Mouse (Mus musculus) 3T3-L1 (cell line): ENCODE measurements at regions not wholly inside any gene's neighbourhood (a gene's known extent, or its start where the extent isn't known, plus 50 kb on each side); places are given as distances from the start of the nearest gene placed in this dataset.

Experiments
- DNase-seq: peaks from one replicate; pipeline ENCODE4 v3.0.0-alpha.2; 2015; ENCODE audit warnings: low read depth, low spot score

- no peak for DNase-seq
Measured at GRCm38 (mm10) chr7:75923951-75924467, 75.9 kb downstream of the Klhl25 start.

- DNase-seq: peak; percentile 9
Measured at GRCm38 (mm10) chr7:75927537-75927936, 79.4 kb downstream of the Klhl25 start.

GRCm38 (mm10) chr7:75943844-75944243 is 95.7 kb downstream of the Klhl25 start:
- DNase-seq: no peak

- no peak for DNase-seq
Measured at GRCm38 (mm10) chr7:75955671-75956070, 107.6 kb downstream of the Klhl25 start.

- DNase-seq: no peak
Measured at GRCm38 (mm10) chr7:75957366-75957765, 109.3 kb downstream of the Klhl25 start.

- DNase-seq: no peak
Measured at GRCm38 (mm10) chr7:75959903-75960620, 112.0 kb downstream of the Klhl25 start.

- DNase-seq: no peak
Measured at GRCm38 (mm10) chr7:75968177-75968576, 120.1 kb downstream of the Klhl25 start.

- DNase-seq: no peak
Measured at GRCm38 (mm10) chr7:75970914-75971313, 122.8 kb downstream of the Klhl25 start.

GRCm38 (mm10) chr7:75971706-75972105 is 123.6 kb downstream of the Klhl25 start:
- DNase-seq: no peak

GRCm38 (mm10) chr7:75981560-75981959 is 133.4 kb downstream of the Klhl25 start:
- DNase-seq: no peak

GRCm38 (mm10) chr7:75983029-75983808 is 135.1 kb downstream of the Klhl25 start:
- DNase-seq: no peak

GRCm38 (mm10) chr7:75983809-75984171 is 135.7 kb downstream of the Klhl25 start:
- DNase-seq: no peak

GRCm38 (mm10) chr7:75998853-75999252 is 150.7 kb downstream of the Klhl25 start:
- DNase-seq: no peak

- DNase-seq: no peak
Measured at GRCm38 (mm10) chr7:75999324-75999907, 151.3 kb downstream of the Klhl25 start.

GRCm38 (mm10) chr7:76001012-76001411 is 152.9 kb downstream of the Klhl25 start:
- no peak for DNase-seq

- no peak for DNase-seq
Measured at GRCm38 (mm10) chr7:76008226-76008625, 160.1 kb downstream of the Klhl25 start.

- no peak for DNase-seq
Measured at GRCm38 (mm10) chr7:76047743-76048142, 181.9 kb upstream of the Agbl1 start.

- DNase-seq: no peak
Measured at GRCm38 (mm10) chr7:76049342-76049741, 180.3 kb upstream of the Agbl1 start.

GRCm38 (mm10) chr7:76053843-76054242 is 175.8 kb upstream of the Agbl1 start:
- DNase-seq: no peak

GRCm38 (mm10) chr7:76099149-76099548 is 130.5 kb upstream of the Agbl1 start:
- no peak for DNase-seq

GRCm38 (mm10) chr7:76121242-76121844 is 108.3 kb upstream of the Agbl1 start:
- no peak for DNase-seq

- DNase-seq: no peak
Measured at GRCm38 (mm10) chr7:76127641-76128111, 102.0 kb upstream of the Agbl1 start.
